Mouse (Mus musculus) regulatory T cell (primary cell): ENCODE measurements around the gene Arl8b.

ENCODE experiments used
- in situ Hi-C: fragments of 300-600 bp; cut with MboI, MseI; formaldehyde crosslinking; loops from one replicate; pipeline ENCODE4 v1.15.1; 2025; ENCODE audit warnings: high pct_unique_total_duplicates

Arl8b gene

DNA sequence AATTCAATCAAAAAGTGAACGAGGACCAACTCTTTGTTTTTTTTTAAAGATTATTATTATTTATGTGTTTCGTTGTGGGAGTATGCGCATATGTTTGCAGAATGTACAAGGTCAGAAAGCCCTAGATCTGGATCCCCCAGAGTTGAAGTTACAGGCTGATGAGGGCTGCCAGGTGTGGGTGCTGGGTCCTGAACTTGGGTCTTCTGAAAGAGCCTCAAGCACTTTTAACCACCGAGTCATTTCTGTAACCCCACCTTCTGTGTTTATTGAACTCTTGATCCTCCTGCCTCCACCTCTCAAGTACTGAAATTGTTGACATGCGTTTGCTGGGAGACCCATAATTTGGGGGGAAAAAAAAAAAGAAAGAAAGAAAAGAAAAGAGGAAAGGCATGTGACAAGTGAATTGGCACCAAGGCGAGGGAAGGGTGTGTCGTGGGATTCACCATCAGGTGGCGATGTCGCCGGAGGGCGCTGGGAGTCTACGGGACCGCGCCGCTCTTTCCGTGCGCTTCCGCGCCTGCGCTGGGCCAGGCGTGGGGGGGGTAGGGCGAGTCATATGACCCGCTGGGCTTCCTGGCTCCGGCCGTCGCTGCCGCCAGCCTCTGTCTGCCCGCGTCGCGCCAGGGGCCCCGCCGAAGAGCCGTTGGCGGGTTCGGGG, at the start of gene Arl8b:
Gene Arl8b, plus strand, starts transcription at position 574 of the 658 bp plus-strand sequence.
- in situ Hi-C loops: no loop called here

DNA sequence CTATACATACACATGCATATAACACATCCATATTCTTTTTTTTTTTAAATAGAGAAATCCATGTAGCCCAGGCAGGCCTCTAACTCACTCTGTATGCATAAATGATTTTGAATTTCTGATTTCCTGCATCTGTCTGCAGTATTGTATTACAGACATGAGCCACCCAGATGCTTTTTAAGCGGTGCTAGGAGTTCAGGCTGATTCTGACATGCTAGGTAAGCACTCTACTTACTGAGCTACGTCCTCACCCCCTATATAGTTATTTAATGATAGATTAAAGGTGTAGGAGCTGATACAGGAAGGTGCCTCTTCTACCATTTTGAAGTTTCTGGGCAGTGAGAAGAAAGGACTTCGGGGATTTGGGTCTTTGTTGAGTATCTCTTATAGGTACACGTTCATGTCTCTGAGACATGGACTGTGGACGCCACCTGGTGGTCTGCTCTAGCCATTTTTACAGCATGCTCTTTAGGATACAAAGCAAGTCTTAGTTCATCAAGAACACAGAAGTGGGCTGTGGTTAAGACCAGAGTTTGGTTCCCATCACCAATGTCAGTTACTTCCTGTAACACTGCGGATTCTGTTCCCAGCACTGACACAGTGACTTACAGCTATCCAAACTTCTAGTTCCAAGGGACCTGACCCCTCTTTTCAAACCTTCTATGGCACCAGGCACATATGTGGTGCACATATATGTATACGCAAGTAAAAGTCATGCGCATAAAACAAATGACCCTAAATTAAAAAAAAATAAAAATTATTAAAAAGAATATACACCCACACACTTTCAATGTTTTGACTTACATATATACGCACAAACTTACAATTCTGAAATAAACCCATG, 46.8 kb upstream of the Arl8b start:
- in situ Hi-C loops: loop anchor here (25.0 kb wide), 1 partner anchor 649 kb away; no protein-coding TSS in a partner anchor

DNA sequence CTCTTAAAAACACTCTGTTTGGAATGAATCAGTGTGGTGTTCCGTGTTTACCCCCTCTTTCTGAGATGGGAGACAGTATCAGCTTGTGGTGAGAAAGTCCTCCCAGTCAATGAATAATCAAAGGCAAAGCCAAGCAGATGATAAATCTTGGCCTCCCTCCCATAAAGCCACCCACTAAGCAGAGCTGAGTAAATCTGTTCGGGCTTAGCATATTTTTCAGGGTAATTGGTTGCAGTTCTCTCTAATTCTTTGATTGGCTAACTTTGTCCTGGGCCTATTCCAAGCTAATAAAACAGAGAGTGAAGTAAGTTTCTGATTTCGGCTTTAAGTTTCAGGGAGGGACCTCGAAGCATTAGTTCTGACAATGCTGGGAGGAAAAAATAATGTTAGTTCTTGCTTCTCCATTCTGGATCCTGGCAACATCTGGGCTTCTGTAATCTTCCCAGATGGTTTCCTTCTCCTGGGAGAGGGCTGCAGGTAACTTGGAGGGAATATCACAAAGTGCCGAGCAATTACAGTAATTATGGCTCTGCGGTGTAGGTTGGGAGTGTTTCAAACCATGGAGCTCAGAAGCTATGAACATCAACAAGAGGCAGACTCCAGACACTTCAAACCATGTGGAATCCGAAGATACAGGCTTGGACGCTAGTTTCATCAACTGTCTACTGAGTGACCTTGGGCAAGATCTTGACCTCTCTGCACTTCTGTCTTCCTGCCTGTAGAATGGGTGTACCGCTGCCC, 44.3 kb upstream of the Arl8b start:
- in situ Hi-C loops: loop anchor here (25.0 kb wide), 1 partner anchor 651 kb away; no protein-coding TSS in a partner anchor

DNA sequence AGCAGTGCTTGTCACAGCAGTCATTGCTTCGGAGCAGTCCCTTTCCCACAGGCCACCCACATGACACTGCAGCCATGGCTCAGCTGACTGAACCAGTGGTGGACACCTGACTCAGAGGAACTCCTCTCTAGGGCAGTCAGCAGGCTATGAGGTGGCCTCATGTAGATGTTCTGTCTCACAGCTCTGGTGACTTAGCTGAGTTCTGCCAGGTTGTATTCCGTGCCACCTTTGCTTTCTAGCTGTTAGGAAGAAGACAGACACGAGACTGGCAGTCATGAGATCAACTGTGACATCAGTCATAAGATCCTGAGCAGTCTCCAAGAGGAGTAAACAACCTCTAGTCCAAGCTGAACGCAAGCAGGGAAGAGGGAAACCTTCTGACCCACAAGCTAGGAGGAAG, 42.3 kb upstream of the Arl8b start:
- in situ Hi-C loops: loop anchor here (25.0 kb wide), 1 partner anchor 653 kb away; no protein-coding TSS in a partner anchor

DNA sequence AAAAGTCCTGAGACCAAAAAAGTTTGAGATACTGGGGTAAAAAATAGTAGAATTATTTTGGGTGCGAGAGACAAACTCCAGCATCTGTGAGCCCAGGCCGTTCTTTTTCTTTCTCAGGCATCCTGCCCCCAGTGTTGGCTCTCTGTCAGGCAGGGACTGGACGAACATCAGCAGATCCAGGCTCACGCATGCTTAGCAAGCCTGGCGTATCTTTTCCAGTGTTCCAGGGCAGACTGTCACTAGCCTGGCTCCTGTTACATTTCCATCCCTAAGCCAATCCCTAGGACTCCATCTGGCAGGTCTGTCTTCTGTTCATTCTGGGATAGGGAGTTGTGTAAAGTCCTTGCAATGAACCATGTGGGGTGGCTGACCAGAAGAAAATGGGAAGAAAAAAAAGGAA, 39.2 kb upstream of the Arl8b start:
- in situ Hi-C loops: loop anchor here (25.0 kb wide), 1 partner anchor 656 kb away; no protein-coding TSS in a partner anchor

DNA sequence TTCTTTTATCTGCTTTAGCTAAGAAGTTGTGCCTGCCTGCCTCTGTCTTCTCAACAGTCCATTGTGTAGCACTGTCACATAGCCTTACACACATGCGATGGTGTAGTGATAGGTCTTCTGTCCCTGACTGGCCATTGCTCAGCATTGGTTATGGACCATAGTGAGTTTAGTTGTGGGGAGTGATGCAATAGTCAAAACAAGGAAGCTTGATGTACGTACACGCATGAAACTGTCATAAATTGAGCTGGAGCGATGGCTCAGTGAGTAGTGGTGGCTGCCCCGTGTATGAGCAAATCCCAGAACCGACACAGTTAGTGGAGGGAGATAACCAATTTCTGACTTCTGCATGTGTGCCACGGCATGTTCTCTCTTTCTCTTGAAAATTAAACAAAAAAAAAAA, 31.6 kb upstream of the Arl8b start:
- in situ Hi-C loops: no loop called here

DNA sequence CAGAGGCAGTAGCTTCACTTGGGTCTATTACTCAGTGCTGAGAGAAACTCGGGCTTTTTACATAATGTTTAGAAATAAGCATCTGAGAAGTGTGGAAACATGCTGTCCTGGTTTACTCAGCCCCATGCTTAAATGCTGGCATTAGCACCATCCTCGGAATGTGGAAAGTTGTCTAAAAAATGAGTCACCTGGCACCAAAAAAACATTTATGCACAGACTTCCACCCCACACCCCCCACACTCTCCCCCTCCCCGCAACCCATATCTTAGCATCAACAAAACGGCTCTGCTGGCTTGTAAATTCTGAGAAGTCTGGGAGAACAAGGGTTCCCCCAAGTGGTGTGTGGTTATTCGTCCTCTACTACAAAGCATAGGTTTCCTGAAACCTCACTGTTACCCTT, 30.5 kb upstream of the Arl8b start:
- in situ Hi-C loops: no loop called here

DNA sequence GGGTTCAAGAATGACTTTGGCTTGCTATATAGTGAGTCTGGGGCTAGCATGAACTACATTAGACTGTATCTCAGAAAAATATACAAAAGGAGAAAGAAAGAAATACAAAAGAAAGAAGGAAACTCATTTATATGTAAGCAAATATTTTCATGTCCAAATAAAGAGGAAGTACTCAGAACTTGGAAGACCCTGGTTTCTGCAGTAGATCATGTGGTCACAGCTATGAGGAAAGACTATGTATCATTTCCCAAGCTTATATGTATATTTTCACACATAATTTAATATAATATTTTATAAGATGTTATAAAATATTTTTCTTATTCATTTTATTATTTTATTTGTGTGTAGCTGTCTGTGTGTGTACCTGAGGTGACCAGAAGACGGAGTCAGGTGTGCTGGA, 29.4 kb upstream of the Arl8b start:
- in situ Hi-C loops: no loop called here

DNA sequence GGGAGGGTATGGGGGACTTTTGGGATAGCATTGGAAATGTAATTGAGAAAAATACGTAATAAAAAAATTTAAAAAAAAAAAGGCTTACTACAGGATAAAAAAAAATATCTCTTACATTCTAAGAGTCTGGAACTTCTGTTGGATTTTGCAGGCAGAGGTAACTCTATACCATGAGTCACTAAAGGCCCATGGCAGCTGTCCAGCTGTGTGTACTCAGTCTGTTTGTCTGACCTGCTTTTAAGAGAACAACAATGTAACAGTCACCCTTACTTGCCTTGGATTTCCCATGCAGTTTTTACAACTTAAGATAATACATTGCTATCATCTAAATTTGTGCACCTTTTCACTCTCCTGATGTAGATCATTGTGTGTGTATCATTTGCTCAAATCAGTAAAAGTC, 28.5 kb upstream of the Arl8b start:
- in situ Hi-C loops: no loop called here

DNA sequence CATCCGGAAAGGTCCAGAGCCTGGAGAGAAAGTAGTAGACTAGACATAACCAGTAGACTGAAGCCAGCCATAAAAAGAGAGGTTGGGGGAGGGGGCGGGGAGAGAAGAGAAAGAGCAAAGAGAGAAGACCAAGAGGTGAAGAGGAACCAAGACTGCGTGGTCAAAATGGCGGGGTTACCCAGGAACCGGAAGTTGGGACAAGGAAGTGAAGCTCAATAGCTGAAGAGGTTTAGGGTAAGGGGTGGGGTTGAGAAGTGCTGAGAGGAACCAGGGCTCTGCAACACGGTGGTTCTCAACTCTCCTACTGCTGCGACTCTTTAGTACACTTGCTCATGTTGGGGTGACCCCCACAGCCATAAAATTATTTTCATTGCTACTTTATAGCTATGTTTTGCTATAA, 27.0 kb upstream of the Arl8b start:
- in situ Hi-C loops: no loop called here

DNA sequence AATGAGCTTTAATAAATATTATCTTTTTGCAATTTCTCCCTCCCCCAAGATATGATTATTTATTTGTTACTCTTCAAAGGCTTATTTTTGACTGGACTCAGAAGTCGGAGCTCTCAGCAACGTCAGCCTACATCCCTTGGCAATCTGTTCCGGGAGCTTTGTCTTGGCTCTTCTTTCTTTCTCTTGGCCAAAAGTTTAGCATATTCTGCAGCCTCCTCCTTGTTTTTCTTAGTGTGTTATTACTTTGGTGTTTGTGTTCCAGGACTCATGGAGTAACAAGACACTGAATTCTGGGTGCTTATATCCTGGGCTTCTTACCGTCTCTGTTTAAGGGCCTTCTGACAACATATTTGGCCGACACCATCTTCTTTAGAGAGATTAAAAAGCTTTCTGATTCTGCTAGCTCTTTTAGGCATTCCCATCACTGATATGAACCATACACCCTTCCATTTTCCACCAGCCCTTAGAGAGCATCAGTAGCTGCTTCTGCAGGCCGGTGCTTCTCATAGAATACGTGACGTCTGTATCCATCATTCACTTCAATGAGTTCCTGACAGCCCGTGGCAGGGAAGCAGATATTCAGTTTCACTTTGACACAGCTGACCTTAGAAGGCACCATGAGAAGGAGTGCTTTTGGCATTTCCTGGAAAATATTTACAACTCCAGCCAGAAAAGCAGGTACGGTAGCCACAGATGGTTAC, 23.8 kb upstream of the Arl8b start:
- in situ Hi-C loops: no loop called here

DNA sequence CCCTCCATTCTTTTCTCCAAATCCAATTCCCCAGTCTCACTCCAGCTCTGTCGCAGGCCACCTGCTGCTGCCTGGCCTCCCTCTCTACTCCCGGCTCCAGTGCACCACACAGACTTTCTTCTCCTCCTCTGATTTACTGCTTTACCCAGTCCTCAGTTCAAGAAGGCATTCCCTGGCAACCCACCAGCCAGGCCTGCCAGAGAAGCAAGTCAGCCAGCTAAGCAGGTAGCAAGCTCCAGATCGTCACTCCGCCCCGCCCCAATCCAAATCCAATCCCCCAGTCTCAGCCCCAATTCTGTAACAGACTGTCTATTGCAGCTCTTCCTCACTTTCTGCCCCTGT, 23.2 kb upstream of the Arl8b start:
- in situ Hi-C loops: no loop called here

DNA sequence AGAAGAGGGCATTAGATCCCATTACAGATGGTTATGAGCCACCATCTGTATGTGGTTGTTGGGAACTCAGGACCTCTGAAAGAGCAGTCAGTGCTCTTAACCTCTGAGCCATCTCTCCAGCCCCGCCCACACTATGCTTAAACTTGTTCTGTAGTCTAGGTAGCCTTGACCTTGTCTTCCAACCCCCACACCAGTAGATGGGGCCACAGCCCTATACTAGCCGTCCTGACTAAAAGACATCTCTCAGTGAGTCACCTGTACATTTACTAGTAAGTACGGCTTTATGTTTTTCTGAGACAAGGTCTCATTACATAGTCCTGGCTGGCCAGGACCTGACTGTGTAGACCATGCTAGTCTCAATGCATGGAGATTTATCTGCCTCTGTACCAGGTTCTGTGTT, 12.0 kb upstream of the Arl8b start:
- in situ Hi-C loops: no loop called here

DNA sequence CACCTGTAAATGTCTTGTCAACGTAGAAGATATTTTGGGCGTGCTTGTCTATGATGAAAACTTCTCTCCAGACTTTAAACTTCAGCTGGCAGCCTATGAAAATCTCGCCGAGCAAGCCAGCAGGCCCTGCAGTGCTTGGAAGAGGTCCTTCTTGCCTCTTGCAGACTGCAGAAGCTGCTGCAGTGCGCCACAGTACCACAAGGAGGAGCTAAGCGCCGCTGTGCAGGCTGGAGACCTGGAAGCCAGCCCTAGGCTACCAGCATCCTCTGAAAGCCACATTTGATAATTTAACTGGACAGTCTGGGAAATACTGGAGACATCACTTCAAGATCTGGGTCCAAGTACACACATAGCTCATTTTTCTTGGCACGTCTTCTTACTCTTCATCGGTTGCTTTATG, 10.0 kb upstream of the Arl8b start:
- in situ Hi-C loops: no loop called here

DNA sequence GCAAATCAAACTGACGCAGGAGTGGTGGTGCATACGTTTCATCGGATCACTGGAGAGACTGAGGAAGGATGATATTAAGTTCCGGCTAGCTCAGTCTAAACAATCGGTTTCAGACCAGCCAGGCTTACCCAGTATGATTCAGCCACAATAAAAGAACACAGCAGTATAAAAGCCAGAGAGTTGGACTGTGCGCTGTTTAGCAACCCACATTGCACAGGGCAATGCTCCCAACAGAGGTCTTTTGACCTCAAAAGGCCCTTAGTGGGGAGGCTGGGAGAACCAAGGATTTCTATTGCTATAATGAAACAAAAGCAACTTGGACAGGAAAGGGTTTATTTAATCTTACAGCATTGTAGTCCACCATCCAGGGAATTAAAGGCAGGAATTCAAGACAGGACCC, 9.4 kb upstream of the Arl8b start:
- in situ Hi-C loops: no loop called here

DNA sequence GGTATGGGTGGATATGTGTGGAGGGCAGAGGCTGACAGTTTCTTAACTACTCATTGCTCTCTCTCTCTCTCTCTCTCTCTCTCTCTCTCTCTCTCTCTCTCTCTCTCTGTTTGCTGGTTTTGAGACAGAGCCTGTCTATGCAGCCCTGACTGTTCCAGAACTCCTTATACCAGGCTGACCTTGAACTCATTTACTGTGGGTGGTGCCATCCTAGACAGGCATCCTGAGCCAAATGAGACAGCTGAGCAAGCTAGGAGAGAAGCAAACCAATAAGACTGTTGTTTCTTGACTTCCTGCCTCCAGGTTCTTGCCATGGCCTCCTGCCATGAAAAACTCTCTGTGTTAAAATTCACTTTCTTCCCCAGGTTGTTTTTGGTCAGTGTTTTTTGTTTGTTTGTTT, 6.6 kb upstream of the Arl8b start:
- in situ Hi-C loops: loop anchor here (5.0 kb wide), 1 partner anchor 196 kb away; no protein-coding TSS in a partner anchor

DNA sequence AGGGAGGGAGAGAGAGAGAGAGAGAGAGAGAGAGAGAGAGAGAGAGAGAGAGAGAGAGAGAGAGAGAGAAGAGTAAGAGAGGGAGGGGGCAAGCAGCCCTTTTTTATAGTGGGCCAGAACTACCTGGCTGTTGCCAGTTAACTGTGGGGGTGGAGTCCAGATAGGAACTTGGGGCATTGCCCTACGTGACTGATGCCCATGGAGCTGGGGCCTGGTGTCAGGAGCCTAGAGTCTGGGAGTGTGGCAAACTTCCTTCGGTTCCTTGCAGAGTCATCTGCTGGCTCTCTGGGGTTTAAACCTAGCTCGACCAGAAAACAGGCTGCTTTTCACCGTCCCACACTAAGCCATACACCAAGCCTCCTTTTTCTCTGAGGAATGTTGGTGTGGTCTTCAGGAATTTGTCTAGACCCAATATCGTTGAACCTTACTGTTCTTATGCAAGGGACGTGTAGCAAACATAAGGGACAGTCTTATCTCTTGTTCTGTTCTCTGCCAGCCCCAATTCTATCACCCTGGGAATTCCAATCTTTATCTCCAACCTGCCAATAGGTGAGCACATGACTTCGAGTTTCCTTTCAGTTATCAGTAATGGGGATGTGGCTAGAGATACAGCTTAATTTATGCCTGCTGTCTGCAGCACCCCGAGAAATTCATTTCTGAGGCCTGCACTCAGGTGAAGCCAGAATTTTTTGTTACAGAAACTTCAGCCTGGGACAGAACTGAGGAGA, 5.2 kb upstream of the Arl8b start:
- in situ Hi-C loops: loop anchor here (5.0 kb wide), 1 partner anchor 195 kb away; no protein-coding TSS in a partner anchor

DNA sequence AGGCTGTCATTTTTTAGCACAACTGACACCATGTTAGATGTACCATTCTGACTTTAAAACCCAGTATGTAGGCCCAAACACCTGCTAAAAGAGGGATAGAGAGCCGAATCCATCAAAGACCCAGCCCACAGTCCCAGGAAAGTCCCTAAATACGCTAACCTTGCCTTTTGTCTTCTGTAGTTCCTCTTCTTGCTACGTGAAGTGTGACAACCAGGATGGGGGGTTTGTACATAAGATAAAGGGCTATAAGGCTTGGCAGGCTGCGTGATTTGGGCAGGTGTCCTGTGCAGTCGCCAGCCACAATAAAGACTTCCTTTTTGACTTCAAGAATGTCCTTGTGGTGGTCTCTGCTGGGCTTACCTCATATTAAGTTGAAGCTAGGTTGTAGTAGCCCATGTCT, 4.5 kb upstream of the Arl8b start:
- in situ Hi-C loops: loop anchor here (5.0 kb wide), 1 partner anchor 194 kb away; no protein-coding TSS in a partner anchor

DNA sequence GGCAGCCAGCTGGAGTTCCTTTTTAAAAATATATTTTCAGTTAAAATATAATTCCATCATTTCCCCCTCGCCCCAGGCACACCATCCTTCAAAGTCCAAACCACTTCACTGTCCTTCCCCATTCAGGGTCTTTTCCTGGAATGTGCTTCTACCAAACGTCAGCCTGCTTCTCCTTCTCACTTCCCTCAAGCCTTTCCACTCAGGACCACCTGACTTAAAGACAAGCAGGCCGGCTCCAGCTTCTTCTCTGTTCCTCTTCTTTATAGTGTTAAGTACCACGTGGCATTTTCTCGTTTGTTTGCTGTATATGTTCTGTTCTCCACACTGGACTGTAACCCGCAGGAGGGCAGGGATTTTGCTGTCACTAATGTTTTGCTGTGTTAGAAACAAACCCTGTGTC, 1.0 kb upstream of the Arl8b start:
- in situ Hi-C loops: no loop called here

DNA sequence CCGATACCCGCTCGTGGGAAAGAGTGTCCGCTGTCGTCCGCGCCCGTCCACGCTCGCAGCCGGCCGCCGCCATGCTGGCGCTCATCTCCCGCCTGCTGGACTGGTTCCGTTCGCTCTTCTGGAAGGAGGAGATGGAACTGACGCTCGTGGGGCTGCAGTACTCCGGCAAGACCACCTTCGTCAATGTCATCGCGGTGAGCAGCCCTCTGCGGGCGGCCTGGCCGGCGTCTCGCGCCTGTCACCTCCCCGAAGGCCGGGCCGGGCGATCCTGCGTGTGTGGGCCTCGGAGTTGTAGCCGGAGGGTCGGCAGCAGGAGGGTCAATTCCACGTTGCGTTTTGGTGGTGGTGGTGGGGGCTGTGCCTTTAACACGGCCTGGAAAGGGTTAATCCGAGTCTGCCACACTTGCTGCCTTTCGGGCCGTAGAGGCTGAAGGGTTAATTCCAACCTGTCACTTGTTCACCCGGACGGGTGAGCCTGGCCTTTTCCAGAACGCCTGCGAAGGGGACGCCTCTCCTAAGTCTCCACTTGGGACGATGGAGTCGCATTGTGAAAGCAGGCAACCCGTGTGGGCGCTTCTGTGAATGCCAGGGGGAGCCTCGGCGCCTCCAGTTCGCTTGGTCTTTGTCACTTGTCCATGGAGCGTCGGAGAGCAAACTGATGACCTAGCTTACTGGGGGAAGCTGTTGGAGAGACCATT, 434 bp downstream of the Arl8b start:
- in situ Hi-C loops: no loop called here
